Mouse (Mus musculus): ENCODE measurements around the gene Spryd4. TPM values are rescaled to one million over a fixed set of nuclear protein-coding genes. Genes with fewer than 3 reads are reported as not detected.

Gene Spryd4
- total and polyA plus RNA-seq, 3 experiments, result 32.1 to 37.5 (median 35.0) TPM

DNA sequence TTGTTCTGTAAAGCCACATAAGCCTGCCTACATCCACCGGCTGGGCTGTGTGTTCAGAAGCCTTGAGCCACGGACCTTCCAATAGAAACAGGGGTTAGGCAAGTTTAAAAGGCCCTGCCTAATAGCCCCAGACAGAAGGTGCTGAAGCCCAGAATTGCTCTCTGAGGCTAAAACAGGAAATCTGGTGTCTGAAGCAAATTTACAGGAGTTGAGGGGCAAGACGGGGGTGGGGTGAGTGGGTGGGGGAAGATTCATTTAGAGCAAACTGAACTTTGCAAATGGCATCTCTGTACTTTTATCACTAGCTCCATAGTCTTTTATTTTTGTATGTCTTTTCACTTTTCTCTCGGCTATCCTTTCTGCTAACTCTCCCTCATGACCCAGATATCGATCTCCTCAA lies 19.5 kb upstream of the Spryd4 start:
- no peaks in the 10 kb centered on the region for H3K79me2 ChIP-seq (replicated peaks; ENCODE audit: control insufficient read depth, insufficient read depth, low read length)
- TF ChIP-seq CTCF (IDR thresholded peaks at IDR 0.05) (no peak), POLR2A (IDR thresholded peaks at IDR 0.05; ENCODE audit: insufficient read depth, low read depth, low read length) (no peak), EP300 (IDR thresholded peaks at IDR 0.05; ENCODE audit: insufficient read depth, low read depth, low read length) (no peak)
- H3K9ac ChIP-seq (ENCODE audit: low read depth, low read length), result no peak overlapping the region
- H3K27me3 ChIP-seq (ENCODE audit: control insufficient read depth, insufficient read depth, low read length), result no peaks in the 10 kb centered on the region
- intact Hi-C loops (cut with DNase I), result no loop called here
- no peak for DNase-seq
- 17% methylated on average over 5 of the region's 5 CpGs for WGBS
- H3K4me1 ChIP-seq (ENCODE audit: control insufficient read depth, insufficient read depth, low read length), result peaks cover 1% of the 10 kb centered on the region; the same call in 1 of the 2 replicates
- no peaks in the 10 kb centered on the region for H3K36me3 ChIP-seq (ENCODE audit: control insufficient read depth, insufficient read depth, low read length)
- H3K4me3 ChIP-seq, result peak overlapping the region; percentile 91
- peak overlapping the region; percentile 85 for H3K27ac ChIP-seq

DNA sequence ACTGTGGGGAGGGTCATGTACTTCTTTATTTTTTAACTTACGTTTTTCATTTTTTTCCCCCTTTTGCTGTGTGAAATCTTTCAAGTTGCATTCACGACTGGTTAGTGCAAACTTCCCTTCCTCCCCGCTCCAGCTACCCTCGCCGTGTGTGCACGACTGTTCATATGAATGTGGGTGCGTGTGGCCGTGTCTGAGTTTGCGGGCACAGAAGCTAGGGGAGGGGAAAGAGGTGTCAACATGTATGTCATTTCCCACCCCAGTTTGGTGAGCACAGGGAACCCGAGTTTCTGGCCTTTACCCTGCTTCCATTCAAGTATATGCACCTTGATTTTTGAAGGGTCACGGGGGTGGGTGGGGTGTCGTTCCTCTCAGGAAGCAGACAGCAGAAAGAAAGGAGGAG lies 19.0 kb upstream of the Spryd4 start:
- no peak overlapping the region for H3K27ac ChIP-seq
- H3K79me2 ChIP-seq (replicated peaks; ENCODE audit: control insufficient read depth, insufficient read depth, low read length), result no peaks in the 10 kb centered on the region
- peaks cover 1% of the 10 kb centered on the region; the same call in 1 of the 2 replicates for H3K4me1 ChIP-seq (ENCODE audit: control insufficient read depth, insufficient read depth, low read length)
- no peak overlapping the region for H3K4me3 ChIP-seq
- intact Hi-C loops (cut with DNase I), result no loop called here
- no peaks in the 10 kb centered on the region for H3K36me3 ChIP-seq (ENCODE audit: control insufficient read depth, insufficient read depth, low read length)
- no peak for TF ChIP-seq CTCF (IDR thresholded peaks at IDR 0.05)
- TF ChIP-seq POLR2A (IDR thresholded peaks at IDR 0.05; ENCODE audit: insufficient read depth, low read depth, low read length), result no peak
- TF ChIP-seq EP300 (IDR thresholded peaks at IDR 0.05; ENCODE audit: insufficient read depth, low read depth, low read length), result no peak
- no peaks in the 10 kb centered on the region for H3K27me3 ChIP-seq (ENCODE audit: control insufficient read depth, insufficient read depth, low read length)
- no peak overlapping the region for H3K9ac ChIP-seq (ENCODE audit: low read depth, low read length)
- WGBS, result 80% methylated on average over 12 of the region's 12 CpGs
- DNase-seq, result no peak

DNA sequence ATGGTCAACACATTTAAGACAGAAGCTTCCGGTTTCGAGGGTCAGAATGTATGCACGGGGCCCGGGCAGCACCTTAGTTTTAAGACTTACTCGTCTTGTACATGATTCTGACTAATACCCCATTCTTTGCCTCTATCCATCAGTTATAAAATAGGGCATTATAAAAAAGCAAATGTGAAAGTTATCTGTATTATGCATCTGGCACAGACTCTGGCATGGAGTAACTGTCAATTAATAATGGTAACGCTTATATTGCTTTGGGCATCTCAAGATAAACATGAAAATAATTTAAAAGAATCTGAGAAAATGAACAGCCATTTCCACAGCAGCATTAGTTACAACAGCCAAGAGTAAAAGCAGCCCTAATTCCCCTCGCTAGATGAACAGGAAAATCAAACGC lies 16.4 kb upstream of the Spryd4 start:
- Histone ChIP-seq H3K9ac (ENCODE audit: low read depth, low read length) (no peak overlapping the region), H3K27me3 (ENCODE audit: control insufficient read depth, insufficient read depth, low read length) (no peaks in the 10 kb centered on the region), H3K36me3 (ENCODE audit: control insufficient read depth, insufficient read depth, low read length) (no peaks in the 10 kb centered on the region), H3K27ac (no peak overlapping the region), H3K4me1 (ENCODE audit: control insufficient read depth, insufficient read depth, low read length) (peaks cover 1% of the 10 kb centered on the region; the same call in 1 of the 2 replicates), H3K79me2 (replicated peaks; ENCODE audit: control insufficient read depth, insufficient read depth, low read length) (no peaks in the 10 kb centered on the region), H3K4me3 (no peak overlapping the region)
- intact Hi-C loops (cut with DNase I), result no loop called here
- TF ChIP-seq CTCF (IDR thresholded peaks at IDR 0.05) (no peak), POLR2A (IDR thresholded peaks at IDR 0.05; ENCODE audit: insufficient read depth, low read depth, low read length) (no peak), EP300 (IDR thresholded peaks at IDR 0.05; ENCODE audit: insufficient read depth, low read depth, low read length) (no peak)
- no peak for DNase-seq
- 87% methylated on average over 8 of the region's 8 CpGs for WGBS

DNA sequence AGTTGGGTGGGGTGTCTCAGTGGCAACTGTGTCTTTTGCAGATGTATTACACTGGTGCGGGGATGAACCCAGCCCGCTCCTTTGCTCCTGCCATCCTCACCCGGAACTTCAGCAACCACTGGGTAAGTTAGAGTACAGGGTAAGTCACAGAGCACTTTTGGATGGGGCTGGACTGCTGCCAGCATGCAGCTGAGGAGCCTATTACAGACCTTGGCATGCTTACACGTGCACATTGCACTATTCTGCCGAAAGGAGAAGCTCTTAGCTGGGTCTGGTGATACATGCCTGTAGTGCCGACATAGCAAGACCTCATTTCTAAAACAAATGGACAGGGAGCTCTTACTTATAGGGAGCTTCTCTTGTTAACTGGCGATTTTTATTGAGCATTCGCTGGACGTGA lies 16.0 kb upstream of the Spryd4 start:
- Histone ChIP-seq H3K4me1 (ENCODE audit: control insufficient read depth, insufficient read depth, low read length) (no peaks in the 10 kb centered on the region; the same call in 1 of the 2 replicates), H3K36me3 (ENCODE audit: control insufficient read depth, insufficient read depth, low read length) (no peaks in the 10 kb centered on the region), H3K9ac (ENCODE audit: low read depth, low read length) (no peak overlapping the region), H3K4me3 (no peak overlapping the region), H3K27me3 (ENCODE audit: control insufficient read depth, insufficient read depth, low read length) (no peaks in the 10 kb centered on the region), H3K27ac (no peak overlapping the region), H3K79me2 (replicated peaks; ENCODE audit: control insufficient read depth, insufficient read depth, low read length) (no peaks in the 10 kb centered on the region)
- intact Hi-C loops (cut with DNase I), result no loop called here
- WGBS, result 69% methylated on average over 9 of the region's 9 CpGs
- no peak for DNase-seq
- no peak for TF ChIP-seq CTCF (IDR thresholded peaks at IDR 0.05)

DNA sequence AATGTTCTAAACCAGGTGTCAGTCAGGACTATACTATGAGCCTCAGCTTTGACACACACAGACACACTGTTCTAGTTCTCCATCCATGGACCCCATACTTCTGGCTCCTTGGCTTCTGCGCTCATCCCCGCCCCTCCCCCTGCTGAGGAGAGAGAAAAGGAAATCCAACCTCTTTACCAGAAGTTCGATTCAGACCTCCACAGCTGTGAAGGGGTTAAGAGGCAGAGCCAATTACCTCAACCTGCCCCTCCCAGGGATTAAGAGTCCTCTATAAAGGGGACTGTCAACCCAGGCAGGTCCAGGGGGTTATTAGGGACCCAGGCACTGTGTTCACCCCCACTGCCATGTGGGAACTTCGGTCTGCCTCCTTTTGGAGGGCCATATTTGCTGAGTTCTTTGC lies 13.9 kb upstream of the Spryd4 start, which contains the start of gene Mip:
Mip (plus strand) TSS at position 301 of the 400 bp plus-strand sequence.
- 53% methylated on average over 4 of the region's 4 CpGs for WGBS
- Histone ChIP-seq H3K4me1 (ENCODE audit: control insufficient read depth, insufficient read depth, low read length) (no peaks in the 10 kb centered on the region), H3K4me3 (no peak within 1 kb of the TSS), H3K27me3 (ENCODE audit: control insufficient read depth, insufficient read depth, low read length) (no peaks in the 10 kb centered on the region), H3K36me3 (ENCODE audit: control insufficient read depth, insufficient read depth, low read length) (no peaks in the 10 kb centered on the region), H3K79me2 (replicated peaks; ENCODE audit: control insufficient read depth, insufficient read depth, low read length) (no peaks in the 10 kb centered on the region), H3K9ac (ENCODE audit: low read depth, low read length) (no peak within 1 kb of the TSS), H3K27ac (no peak within 1 kb of the TSS)
- TF ChIP-seq CTCF (IDR thresholded peaks at IDR 0.05) (no peak), EP300 (IDR thresholded peaks at IDR 0.05; ENCODE audit: insufficient read depth, low read depth, low read length) (no peak), POLR2A (IDR thresholded peaks at IDR 0.05; ENCODE audit: insufficient read depth, low read depth, low read length) (no peak)
- no peak for DNase-seq
- intact Hi-C loops (cut with DNase I), result no loop called here

DNA sequence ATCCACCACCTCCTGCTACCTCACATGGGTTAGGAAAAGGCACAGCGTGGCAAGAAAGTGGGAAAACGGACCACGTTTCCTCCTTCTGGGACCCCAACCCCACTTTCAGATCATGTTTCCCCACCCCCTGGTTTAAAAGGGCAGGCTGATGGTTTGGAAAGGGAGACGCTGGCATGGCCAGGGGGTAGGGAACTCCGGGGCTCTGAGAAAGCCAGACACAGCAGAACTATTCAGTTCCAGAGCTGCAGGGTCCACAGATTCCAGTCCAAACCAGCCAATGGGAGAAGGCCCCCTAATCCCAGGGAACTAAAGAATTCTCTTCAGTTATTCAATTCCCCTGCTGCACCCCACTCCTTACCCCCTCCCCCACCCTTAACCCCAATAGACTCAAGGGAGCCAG lies 13.5 kb upstream of the Spryd4 start:
- Histone ChIP-seq H3K4me1 (ENCODE audit: control insufficient read depth, insufficient read depth, low read length) (no peaks in the 10 kb centered on the region), H3K9ac (ENCODE audit: low read depth, low read length) (no peak overlapping the region), H3K27ac (no peak overlapping the region), H3K79me2 (replicated peaks; ENCODE audit: control insufficient read depth, insufficient read depth, low read length) (no peaks in the 10 kb centered on the region), H3K4me3 (no peak overlapping the region), H3K27me3 (ENCODE audit: control insufficient read depth, insufficient read depth, low read length) (no peaks in the 10 kb centered on the region), H3K36me3 (ENCODE audit: control insufficient read depth, insufficient read depth, low read length) (no peaks in the 10 kb centered on the region)
- TF ChIP-seq EP300 (IDR thresholded peaks at IDR 0.05; ENCODE audit: insufficient read depth, low read depth, low read length) (no peak), CTCF (IDR thresholded peaks at IDR 0.05) (no peak), POLR2A (IDR thresholded peaks at IDR 0.05; ENCODE audit: insufficient read depth, low read depth, low read length) (no peak)
- intact Hi-C loops (cut with DNase I), result no loop called here
- DNase-seq, result no peak
- 67% methylated on average over 5 of the region's 5 CpGs for WGBS
